Mouse (Mus musculus): ENCODE measurements around the gene Cdrt4. TPM values are rescaled to one million over a fixed set of nuclear protein-coding genes. Genes with fewer than 3 reads are reported as not detected.

Cdrt4 gene
- total RNA-seq, 2 experiments from 2014 or later, result not detected

DNA sequence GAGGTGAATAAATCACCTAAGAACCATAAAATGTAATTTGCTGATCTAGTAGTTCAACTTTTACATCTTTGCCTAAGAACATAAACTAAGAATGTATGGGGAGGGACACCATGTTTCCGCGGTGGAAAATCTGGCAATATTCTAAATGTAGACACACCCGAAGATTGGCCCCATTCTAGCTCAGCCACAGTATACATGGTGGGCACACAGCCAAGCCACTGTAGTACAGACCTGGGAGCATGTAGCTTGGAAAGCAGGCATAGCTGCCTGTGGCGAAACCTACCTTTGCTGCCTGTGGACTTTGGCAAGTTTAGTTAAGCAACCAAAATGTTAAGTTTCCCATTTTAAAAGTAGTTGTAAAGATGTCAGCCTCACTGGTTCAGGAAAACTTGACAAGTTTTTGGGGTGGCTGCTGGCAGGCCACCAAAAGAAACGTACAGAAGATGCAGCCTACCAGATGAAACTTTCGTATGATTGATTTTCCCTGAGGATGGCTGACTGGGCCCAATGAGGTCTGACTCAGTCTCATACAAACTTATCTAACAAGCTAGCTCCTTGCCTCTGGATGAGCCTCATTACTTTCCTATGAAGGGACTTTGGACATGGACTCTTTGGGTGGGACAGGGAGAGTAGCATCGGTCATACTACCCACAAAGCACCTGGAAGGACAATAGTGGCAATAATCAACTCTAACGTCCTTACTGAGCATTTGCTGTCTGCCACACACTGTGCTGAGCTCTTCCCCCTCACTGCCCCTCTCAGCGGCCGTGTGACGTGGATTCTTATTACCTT lies 84.6 kb downstream of the Cdrt4 start:
- DNase-seq (ENCODE audit: low spot score in 2 of 2), result no peak

DNA sequence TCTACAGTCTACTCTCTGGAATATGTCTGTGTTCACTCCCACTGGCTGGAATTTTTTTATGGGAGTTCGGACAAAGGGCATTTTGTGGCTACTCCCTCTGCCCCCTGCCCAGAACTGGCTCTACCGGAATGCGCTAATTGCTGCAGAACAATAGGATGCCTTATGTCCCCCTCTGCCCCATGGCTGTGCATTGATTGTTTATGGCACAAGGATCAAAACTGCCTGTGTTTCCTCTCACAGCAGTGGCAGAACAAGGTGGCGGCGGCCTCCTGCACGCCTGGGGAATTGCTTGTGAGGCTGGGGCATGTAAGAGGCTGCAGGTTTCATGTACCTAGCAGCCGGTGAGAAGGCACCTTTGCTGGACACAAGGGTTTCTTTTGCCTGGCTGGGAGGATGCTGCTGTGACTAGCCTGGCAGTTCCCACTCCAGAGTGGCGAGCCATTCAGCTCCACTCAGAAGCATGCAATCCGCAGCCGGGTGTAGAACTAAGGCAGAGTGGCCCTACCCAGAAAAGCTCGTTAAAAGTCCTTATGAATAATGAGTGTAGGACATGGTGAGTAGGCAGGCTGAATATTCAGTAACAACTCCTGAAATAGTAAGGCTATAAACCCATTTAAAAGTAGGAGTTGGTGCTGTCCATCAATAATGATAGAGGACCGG lies 89.1 kb downstream of the Cdrt4 start:
- no peak for DNase-seq (ENCODE audit: low spot score in 2 of 2)

Other genes starting within 250 kb of the Cdrt4 start
- gene Zfp287, start 219.3 kb upstream of the Cdrt4 start, total RNA-seq (2021), result 10 to 100 TPM; 15.2 to 16.7 TPM
- gene Gm10428, start 198.1 kb upstream of the Cdrt4 start, total RNA-seq (2021), result not detected
- 10 to 100 TPM; 21.3 to 21.5 TPM for gene Zfp286, start 161.7 kb upstream of the Cdrt4 start, total RNA-seq (2021)
- gene Trim16, start 131.0 kb upstream of the Cdrt4 start, total RNA-seq (2021), result 1 to 10 TPM; 3.9 to 4.0 TPM
- 1 to 10 TPM in 1 of 2 experiments, under 1 TPM in 1; 0.62 to 1.5 TPM for gene Fbxw10, start 104.1 kb upstream of the Cdrt4 start, total RNA-seq (2021)
- gene Tvp23b, start 71.7 kb upstream of the Cdrt4 start, total RNA-seq (2021), result 10 to 100 TPM; 24.8 to 26.2 TPM
- gene Tekt3, start 110.5 kb downstream of the Cdrt4 start, total RNA-seq (2021), result under 1 TPM in 1 of 2 experiments, not detected in 1; 0.36 TPM
- gene Pmp22, start 177.8 kb downstream of the Cdrt4 start, total RNA-seq (2021), result 10 to 100 TPM; 22.4 to 22.6 TPM

Data from layer of hippocampus, postnatal 14 days (tissue).